Mouse (Mus musculus) kidney, postnatal 4 days (tissue): ENCODE data around the gene Ctcf.

Source experiments
- DNase-seq, 2 experiments: peaks; one replicate each; pipeline ENCODE4 v3.0.0; 2021; ENCODE audit warnings: mixed read lengths in 2 of 2

Gene Ctcf

GRCm38 (mm10) chr8:105617451-105618278 lies 18.7 kb upstream of the Ctcf start:
- DNase-seq = peak in 1 of 2 experiments; percentile 35

- no peak for DNase-seq
These were observed 18.1 kb upstream of the Ctcf start for GRCm38 (mm10) chr8:105618279-105618634.

DNA sequence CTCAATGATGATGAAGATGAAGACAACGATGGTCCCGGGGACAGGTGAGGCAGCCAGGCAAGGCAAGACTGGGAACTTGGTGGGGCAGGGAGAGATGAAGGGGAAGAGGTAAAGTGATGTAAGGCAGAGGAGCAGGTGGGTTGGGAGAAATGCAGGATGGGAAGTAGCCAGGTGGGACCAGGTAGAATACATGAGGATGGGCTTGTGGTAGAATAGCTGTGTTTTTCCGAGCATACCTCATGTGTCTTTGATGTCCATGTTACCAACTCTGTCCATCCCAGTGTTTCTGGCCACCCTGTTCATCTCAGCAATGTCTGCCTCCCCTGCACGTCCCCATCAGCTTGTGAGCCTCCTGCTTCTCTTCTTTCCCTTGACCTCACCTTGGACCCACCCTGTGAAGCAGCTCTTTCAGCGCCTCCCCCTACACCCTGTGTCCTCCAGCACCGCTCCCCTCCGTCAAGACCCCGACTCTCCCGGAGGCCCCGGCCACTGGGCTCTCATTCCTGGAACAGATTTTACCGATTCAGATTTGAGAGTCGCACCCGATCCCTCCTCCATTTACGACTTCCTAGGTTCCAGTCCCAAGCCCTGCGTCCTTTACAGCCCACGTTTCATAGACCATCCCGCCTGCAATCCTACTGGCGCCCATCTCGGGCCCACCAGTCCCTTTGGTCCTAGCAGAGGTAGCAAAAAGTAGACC lies 17.3 kb upstream of the Ctcf start:
- DNase-seq = no peak

GRCm38 (mm10) chr8:105620211-105620610 lies 16.2 kb upstream of the Ctcf start:
- no peak for DNase-seq

- DNase-seq = no peak
These were observed 15.2 kb upstream of the Ctcf start for GRCm38 (mm10) chr8:105620946-105621720.

- no peak for DNase-seq
These were observed 14.5 kb upstream of the Ctcf start for GRCm38 (mm10) chr8:105621841-105622240.

DNA sequence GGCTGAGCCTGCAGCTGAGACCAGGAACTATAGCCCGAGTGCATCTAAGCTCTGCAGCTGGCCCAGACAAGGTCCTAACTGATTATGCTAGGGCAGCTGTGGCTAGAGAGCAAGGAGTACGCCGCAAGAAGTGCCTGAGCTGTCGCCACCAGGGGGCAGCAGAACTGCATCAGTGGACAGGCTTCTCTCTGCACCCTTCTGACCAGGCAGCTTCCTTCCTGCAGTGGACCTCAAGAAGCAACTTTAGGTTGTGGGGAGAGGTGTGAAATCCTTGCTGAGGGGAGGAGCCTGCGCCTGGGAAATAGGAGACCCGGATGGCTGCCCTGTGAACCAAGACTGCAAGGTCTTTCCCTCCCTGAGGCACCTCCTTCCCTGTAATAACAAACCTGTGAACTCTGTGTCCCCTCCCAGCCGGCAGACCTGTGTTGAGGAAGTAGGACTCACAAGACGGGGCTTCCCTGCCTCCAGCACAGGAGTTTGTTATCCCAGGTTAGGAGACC lies 13.9 kb upstream of the Ctcf start:
- peak; percentile 99 for DNase-seq

DNA sequence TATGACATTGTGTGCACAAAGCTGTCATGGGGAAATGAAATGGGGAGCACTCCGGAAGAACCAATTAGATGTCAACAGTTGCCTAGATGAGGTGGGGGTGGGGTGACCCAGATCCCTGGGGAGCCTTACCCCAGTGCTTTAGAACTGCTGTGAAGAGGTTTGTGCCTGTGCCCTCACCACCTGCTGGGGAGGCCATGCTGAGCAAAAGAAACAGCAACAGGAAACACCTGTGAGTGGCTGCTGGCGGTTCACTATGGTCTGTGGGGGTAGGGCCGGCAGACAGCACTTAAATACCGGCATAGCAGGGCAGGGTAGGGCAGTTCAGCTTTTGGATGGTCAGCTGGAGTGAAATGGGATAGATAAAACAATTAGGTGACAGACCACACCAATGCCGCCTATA lies 13.2 kb upstream of the Ctcf start:
- peak; percentile 45 to 60 for DNase-seq

GRCm38 (mm10) chr8:105623679-105624245 lies 12.6 kb upstream of the Ctcf start:
- no peak for DNase-seq

GRCm38 (mm10) chr8:105624401-105624800 lies 12.0 kb upstream of the Ctcf start:
- DNase-seq = peak in 1 of 2 experiments; percentile 31

- no peak for DNase-seq
These were observed 11.5 kb upstream of the Ctcf start for GRCm38 (mm10) chr8:105624831-105625230.

DNA sequence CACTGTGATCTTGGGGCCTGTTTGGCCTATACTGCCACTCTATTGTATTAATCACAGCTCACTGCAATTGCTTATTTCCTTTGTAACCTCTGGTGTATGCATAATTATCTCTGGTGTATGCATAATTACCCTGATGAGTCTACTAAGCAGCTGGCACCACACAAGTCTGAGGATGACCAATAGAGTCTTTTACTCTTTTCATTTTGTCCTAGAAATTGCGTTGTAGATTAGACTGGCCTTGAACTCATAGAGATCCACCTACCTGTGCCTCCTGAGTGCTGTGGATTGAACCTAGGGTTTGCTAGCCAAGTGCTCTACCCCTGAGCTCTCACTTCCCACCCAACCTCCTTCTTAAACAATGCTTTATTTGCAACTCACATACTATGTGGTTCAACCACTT lies 10.3 kb upstream of the Ctcf start:
- no peak for DNase-seq

DNA sequence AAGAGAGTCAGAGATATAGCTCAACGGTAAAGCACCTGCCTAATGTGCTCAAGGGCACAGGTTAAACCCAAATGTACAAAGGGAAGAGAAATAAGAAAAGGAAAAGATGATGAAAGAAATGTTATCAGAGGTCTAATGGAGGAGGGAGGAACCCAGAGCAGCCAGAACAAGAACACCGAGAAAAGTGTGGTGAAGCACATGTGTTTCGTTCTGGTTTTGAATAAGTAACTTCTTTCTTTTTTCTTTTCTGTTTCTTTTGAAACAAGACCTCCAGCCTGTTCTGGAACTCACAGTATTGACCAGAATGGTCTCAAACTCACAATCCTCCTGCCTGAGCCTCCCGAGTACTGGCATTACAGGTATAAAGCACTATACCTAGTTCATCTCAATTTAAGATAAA lies 7.0 kb upstream of the Ctcf start:
- no peak for DNase-seq

DNA sequence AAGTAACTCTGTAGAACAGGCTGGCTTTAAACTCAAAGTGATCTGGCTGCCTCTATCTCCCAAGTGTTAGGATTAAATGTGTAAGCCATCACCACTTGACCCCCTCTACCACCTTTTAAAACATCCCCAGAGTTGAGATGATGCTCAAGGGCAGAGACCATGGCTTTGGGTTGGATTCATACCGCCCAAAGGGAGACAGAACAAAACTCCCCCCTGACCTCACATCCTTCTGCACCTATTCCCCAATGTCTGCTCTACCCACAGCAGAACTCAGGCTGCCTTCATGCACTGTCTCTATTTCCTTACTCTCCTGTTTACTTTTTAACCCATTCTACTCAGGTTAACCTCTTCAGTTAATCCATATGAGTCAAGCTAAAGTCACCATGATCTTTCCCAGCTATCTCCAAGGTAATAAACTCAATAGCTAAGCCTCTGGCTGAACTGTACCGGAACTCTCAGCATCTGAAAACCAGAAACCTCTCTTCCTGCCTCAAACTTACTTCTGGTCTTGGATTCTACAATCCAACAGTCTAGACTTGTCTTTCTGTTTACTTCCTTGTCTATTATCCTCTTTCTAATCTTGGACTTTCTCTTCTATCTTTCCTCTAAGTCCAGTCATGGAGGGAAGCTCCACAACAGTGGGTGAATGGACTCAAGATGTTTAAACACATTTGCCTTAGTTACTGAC lies 1.5 kb upstream of the Ctcf start:
- no peak for DNase-seq

DNA sequence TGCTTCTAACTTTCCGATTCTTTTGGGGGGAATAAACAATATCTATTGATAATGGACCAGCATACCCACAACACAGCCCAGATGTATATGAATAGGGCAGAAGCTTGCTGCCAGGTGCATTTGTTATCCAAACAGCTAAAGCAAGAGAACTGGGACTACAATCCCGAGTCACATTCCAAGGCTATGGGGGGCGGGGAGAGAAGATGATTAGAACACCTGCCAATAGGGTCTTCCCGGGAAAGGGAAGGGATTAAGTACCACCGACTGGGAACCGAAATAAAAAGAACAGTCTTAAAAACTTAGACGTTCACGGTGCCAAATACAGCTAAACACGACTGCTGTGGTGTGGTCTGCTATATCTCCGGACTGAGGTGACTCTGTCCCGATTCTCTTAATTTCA lies 887 bp upstream of the Ctcf start:
- no peak for DNase-seq

DNA sequence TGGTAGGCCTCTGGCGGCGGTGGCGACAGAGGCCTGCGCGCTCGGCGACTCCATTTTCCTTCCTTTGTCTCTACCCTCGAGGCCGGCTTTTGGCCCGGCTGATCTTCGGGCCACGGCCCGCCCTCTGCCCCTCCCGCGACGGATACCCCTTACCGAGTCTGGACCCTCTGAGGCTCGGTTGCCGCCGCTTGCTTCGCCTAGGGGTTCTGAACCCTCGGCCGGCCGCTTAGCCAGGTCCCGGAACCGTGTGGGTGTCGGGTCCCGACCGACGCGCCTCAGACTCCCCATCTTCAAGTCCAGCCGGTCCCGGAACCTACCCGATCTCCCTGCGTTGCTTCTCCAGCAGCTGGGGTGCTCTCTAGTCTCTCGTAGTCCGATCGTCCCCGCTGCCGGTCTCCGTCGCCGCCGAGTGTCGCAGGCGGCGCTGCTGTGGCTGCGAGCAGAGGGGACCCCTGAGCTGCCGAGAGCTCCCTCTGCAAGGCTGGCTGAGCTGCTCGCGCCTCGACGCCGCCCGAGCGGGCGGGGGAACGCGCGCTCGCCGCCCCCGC lies 669 bp downstream of the Ctcf start, which contains the start of gene Agrp:
Gene Agrp, minus strand, starts transcription at position 431 of the 548 bp plus-strand sequence.
- DNase-seq = peak; percentile 69 to 80

GRCm38 (mm10) chr8:105637601-105638041 lies 1.3 kb downstream of the Ctcf start:
- DNase-seq = no peak

GRCm38 (mm10) chr8:105638510-105638909 lies 2.1 kb downstream of the Ctcf start:
- DNase-seq = no peak

GRCm38 (mm10) chr8:105639835-105640234 lies 3.5 kb downstream of the Ctcf start:
- no peak for DNase-seq

- DNase-seq = no peak
These were observed 4.1 kb downstream of the Ctcf start for GRCm38 (mm10) chr8:105640511-105640910.

- no peak for DNase-seq
These were observed 8.8 kb downstream of the Ctcf start for GRCm38 (mm10) chr8:105645205-105645604.

GRCm38 (mm10) chr8:105648929-105649328 lies 12.6 kb downstream of the Ctcf start:
- DNase-seq = no peak
